Mouse (Mus musculus): ENCODE data around the gene Hormad2.

DNA sequence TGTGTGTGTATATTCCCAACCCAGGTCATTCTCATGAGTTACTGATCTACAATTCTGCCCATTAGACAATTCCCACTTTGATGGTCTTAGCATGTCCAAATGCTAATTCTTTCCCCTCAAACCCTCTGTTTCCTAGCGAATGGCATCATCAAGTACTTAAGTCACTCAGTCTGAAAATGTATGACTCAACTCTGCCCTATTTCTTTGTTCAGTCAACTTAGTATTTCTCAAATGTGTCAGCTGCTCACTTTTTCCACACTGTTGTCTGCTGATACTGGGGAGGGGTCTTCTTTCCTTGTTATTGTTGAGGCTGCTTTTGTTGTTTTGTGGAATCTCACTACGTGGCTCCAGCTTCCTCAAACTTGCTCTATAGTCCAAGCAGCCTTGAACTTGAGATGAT, 2.7 kb downstream of the Hormad2 start:
- no peak for TF ChIP-seq CTCF (IDR thresholded peaks at IDR 0.05; ENCODE audit: borderline replicate concordance, extremely low read depth, insufficient read depth, insufficient read length)
- no peak for TF ChIP-seq POLR2A (IDR thresholded peaks at IDR 0.05; ENCODE audit: borderline replicate concordance, extremely low read depth, insufficient read depth, insufficient read length, poor library complexity, severe bottlenecking)
